Mouse (Mus musculus): ENCODE results near the gene Rxfp2. TPM values are rescaled to one million over a fixed set of nuclear protein-coding genes. Genes with fewer than 3 reads are reported as not detected.

Rxfp2 gene
- total RNA-seq (2015) (not detected in 2 replicates), total RNA-seq (2017) (not detected in 2 replicates)

- no peak for ATAC-seq (replicated peaks; ENCODE audit: poor library complexity)
These were observed at the start of gene Rxfp2 for GRCm38 (mm10) chr5:150018656-150019055. TSS of gene Rxfp2 (plus strand) at chr5:150018675.

- no peak for ATAC-seq (replicated peaks; ENCODE audit: poor library complexity)
These were observed 48.2 kb upstream of the Rxfp2 start for GRCm38 (mm10) chr5:149970261-149970660.

- ATAC-seq (replicated peaks; ENCODE audit: poor library complexity), result 0 out of 2 replicates have a peak, but pooled peaks have one; percentile 20
These were observed 41.4 kb upstream of the Rxfp2 start for GRCm38 (mm10) chr5:149977027-149977426.

- ATAC-seq (replicated peaks; ENCODE audit: poor library complexity), result no peak
These were observed 34.9 kb upstream of the Rxfp2 start for GRCm38 (mm10) chr5:149983621-149984020.

- ATAC-seq (replicated peaks; ENCODE audit: poor library complexity), result no peak
These were observed 23.9 kb upstream of the Rxfp2 start for GRCm38 (mm10) chr5:149994578-149994977.

- ATAC-seq (replicated peaks; ENCODE audit: poor library complexity), result no peak
These were observed 21.9 kb upstream of the Rxfp2 start for GRCm38 (mm10) chr5:149996614-149997013.

GRCm38 (mm10) chr5:149997321-149998034, 21.0 kb upstream of the Rxfp2 start:
- no peak for ATAC-seq (replicated peaks; ENCODE audit: poor library complexity)

- ATAC-seq (replicated peaks; ENCODE audit: poor library complexity), result no peak
These were observed 20.2 kb upstream of the Rxfp2 start for GRCm38 (mm10) chr5:149998311-149998710.

- ATAC-seq (replicated peaks; ENCODE audit: poor library complexity), result no peak
These were observed 13.1 kb upstream of the Rxfp2 start for GRCm38 (mm10) chr5:150005355-150005754.

- ATAC-seq (replicated peaks; ENCODE audit: poor library complexity), result no peak
These were observed 1.6 kb upstream of the Rxfp2 start for GRCm38 (mm10) chr5:150016861-150017260.

- no peak for ATAC-seq (replicated peaks; ENCODE audit: poor library complexity)
These were observed 803 bp upstream of the Rxfp2 start for GRCm38 (mm10) chr5:150017672-150018071.

- peak; percentile 97 for ATAC-seq (replicated peaks; ENCODE audit: poor library complexity)
These were observed 2.4 kb downstream of the Rxfp2 start for GRCm38 (mm10) chr5:150020851-150021250.

- ATAC-seq (replicated peaks; ENCODE audit: poor library complexity), result no peak
These were observed 3.3 kb downstream of the Rxfp2 start for GRCm38 (mm10) chr5:150021805-150022204.

GRCm38 (mm10) chr5:150022556-150022955, 4.1 kb downstream of the Rxfp2 start:
- no peak for ATAC-seq (replicated peaks; ENCODE audit: poor library complexity)

GRCm38 (mm10) chr5:150023476-150023875, 5.0 kb downstream of the Rxfp2 start:
- ATAC-seq (replicated peaks; ENCODE audit: poor library complexity), result no peak

- ATAC-seq (replicated peaks; ENCODE audit: poor library complexity), result no peak
These were observed 5.7 kb downstream of the Rxfp2 start for GRCm38 (mm10) chr5:150024188-150024587.

- no peak for ATAC-seq (replicated peaks; ENCODE audit: poor library complexity)
These were observed 6.4 kb downstream of the Rxfp2 start for GRCm38 (mm10) chr5:150024901-150025300.

- no peak for ATAC-seq (replicated peaks; ENCODE audit: poor library complexity)
These were observed 6.9 kb downstream of the Rxfp2 start for GRCm38 (mm10) chr5:150025326-150025725.

GRCm38 (mm10) chr5:150026509-150027087, 8.1 kb downstream of the Rxfp2 start:
- ATAC-seq (replicated peaks; ENCODE audit: poor library complexity), result no peak

- ATAC-seq (replicated peaks; ENCODE audit: poor library complexity), result no peak
These were observed 12.7 kb downstream of the Rxfp2 start for GRCm38 (mm10) chr5:150031201-150031600.

- ATAC-seq (replicated peaks; ENCODE audit: poor library complexity), result no peak
These were observed 13.2 kb downstream of the Rxfp2 start for GRCm38 (mm10) chr5:150031634-150032033.

- ATAC-seq (replicated peaks; ENCODE audit: poor library complexity), result no peak
These were observed 13.6 kb downstream of the Rxfp2 start for GRCm38 (mm10) chr5:150032075-150032492.

All from megakaryocyte progenitor cell, adult 5-6 weeks (primary cell).